Mouse (Mus musculus) bone marrow, adult 2 months (tissue): ENCODE results near the gene Stard3.

ENCODE experiments used
- CTCF ChIP-seq: fragments of 200-500 bp; IDR thresholded peaks from 2 replicates; pipeline ENCODE4 v1.5.1; 2011; ENCODE audit warnings: low read length, control low read depth; ENCODE audit not compliant: control insufficient read depth, insufficient read depth
- POLR2A ChIP-seq: fragments of 200-500 bp; IDR thresholded peaks from 2 replicates; pipeline ENCODE4 v1.6.1; 2011; ENCODE audit warnings: low read depth, mild to moderate bottlenecking, control low read depth, low read length, borderline replicate concordance; ENCODE audit not compliant: control insufficient read depth

GRCm38 (mm10) chr11:98413731-98414130 is 55.6 kb downstream of the Stard3 start:
- TF ChIP-seq CTCF (no peak), POLR2A (no peak)
